Mouse (Mus musculus) forebrain, embryonic 11.5 days (tissue): Measurements from ENCODE around the gene Sarnp. TPM values are rescaled to one million over a fixed set of nuclear protein-coding genes. Genes with fewer than 3 reads are reported as not detected.

ENCODE experiments used
- ATAC-seq: fragments of 200-750 bp; cut with Nextera tagmentation; replicated peaks from 2 replicates; pipeline ENCODE4 v1.8.0; 2017; ENCODE audit warnings: moderate TSS enrichment; ENCODE audit not compliant: low FRiP score
- DNase-seq: peaks from one replicate; pipeline ENCODE4 v3.0.0-alpha.2; 2017; ENCODE audit warnings: low spot score
- H3K27ac ChIP-seq: fragments of 300-500 bp; sonication (generic); 2 replicates; pipeline ENCODE4 v1.5.1; 2014; ENCODE audit warnings: low read depth, low read length
- H3K27me3 ChIP-seq: fragments of 300-500 bp; sonication (generic); 2 replicates; pipeline ENCODE4 v1.6.1; 2014; ENCODE audit warnings: mild to moderate bottlenecking, low read length, mixed read lengths; ENCODE audit not compliant: control insufficient read depth, insufficient read depth
- H3K36me3 ChIP-seq: fragments of 300-500 bp; sonication (generic); 2 replicates; pipeline ENCODE4 v1.6.1; 2014; ENCODE audit warnings: mild to moderate bottlenecking, low read length, moderate library complexity, mixed read lengths; ENCODE audit not compliant: control insufficient read depth, insufficient read depth
- H3K4me1 ChIP-seq: fragments of 300-500 bp; sonication (generic); replicated peaks from 2 replicates; pipeline ENCODE4 v1.6.1; 2014; ENCODE audit warnings: low read length, mixed read lengths; ENCODE audit not compliant: control insufficient read depth, insufficient read depth
- H3K4me2 ChIP-seq: fragments of 300-500 bp; sonication (generic); 2 replicates; pipeline ENCODE4 v1.6.1; 2014; ENCODE audit warnings: low read depth, mild to moderate bottlenecking, low read length, moderate library complexity, mixed read lengths; ENCODE audit not compliant: severe bottlenecking
- H3K4me3 ChIP-seq: fragments of 300-500 bp; sonication (generic); 2 replicates; pipeline ENCODE4 v1.5.1; 2014; ENCODE audit warnings: low read depth, low read length
- H3K9ac ChIP-seq: fragments of 300-500 bp; sonication (generic); 2 replicates; pipeline ENCODE4 v1.6.1; 2014; ENCODE audit warnings: low read length
- H3K9me3 ChIP-seq: fragments of 300-500 bp; sonication (generic); 2 replicates; pipeline ENCODE4 v1.6.1; 2016; ENCODE audit warnings: low read length, mixed read lengths; ENCODE audit not compliant: control insufficient read depth
- WGBS: fragments of 180-500 bp; shearing (Covaris S2); extraction: QIAGEN DNeasy Blood & Tissue Kit; methylation state at CpG from one replicate; pipeline ENCODE4 v1.1.7; 2014; 5-methylcytosine and 5-hydroxymethylcytosine counted together
- polyA plus RNA-seq: library from polyadenylated mRNA; unstranded; fragments of >200 nt; fragmentation: Nextera tagmentation; extraction: Ambion mirVana; gene quantifications from 2 replicates; pipeline ENCODE4 v1.2.1, GENCODE M21; 2014

Gene Sarnp
- polyA plus RNA-seq, 1 experiment from 2014 or later, result 284 TPM

DNA sequence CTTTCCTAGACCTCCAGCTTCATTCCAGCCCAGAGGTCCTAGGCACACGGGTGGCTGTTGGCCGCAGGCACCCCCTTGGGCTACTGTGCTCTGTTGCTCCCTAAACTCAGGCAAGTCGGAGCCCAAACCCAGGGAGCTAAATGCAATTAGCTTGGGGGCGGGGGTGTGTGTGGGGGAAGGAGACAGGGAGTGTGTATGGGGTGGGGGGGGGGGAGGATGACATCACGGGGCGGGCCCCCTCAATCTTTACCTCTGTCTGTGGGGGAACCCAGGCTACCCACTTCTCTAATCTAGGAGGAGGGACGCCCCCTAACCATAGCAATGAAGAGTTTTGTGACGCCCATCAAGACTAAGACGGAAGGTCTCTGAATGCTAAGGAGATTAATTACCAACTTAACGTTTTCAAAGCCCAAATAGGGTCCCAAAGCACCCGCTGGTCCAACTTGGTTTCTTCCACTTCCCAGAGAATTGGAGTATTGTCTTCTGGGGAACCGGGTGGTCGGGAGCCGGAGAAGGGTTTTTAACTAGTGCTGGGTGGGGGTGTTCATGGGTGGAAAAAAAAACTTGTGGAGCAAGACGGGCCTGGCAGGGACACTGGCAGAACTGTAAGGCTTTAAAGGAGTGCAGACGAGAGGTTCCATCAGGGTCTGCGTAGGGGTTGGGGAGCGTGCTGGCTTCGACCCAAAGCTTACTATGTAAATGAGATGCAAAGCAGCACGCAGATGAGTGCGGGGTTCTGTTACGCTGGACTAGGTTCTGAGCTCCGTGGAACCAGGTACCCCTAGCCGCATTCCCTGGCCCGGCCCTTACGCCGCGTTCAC, 12.7 kb upstream of the Sarnp start, which contains the start of gene Tmem198b:
Tmem198b (minus strand) TSS at position 100 of the 821 bp plus-strand sequence.
- Histone ChIP-seq H3K9me3 (no peaks in the 10 kb centered on the region), H3K4me3 (peak within 1 kb of the TSS; percentile 59), H3K36me3 (no peaks in the 10 kb centered on the region; the same call in 1 of the 2 replicates), H3K27me3 (no peaks in the 10 kb centered on the region), H3K27ac (peak within 1 kb of the TSS; percentile 89), H3K4me2 (peak within 1 kb of the TSS; percentile 65), H3K9ac (peak within 1 kb of the TSS; percentile 91), H3K4me1 (peaks cover 13% of the 10 kb centered on the region; the same call in 1 of the 2 replicates)
- peak; percentile 88 for DNase-seq
- WGBS, result under 1% methylated on average over 28 of the region's 28 CpGs
- ATAC-seq, result peak; percentile 78

DNA sequence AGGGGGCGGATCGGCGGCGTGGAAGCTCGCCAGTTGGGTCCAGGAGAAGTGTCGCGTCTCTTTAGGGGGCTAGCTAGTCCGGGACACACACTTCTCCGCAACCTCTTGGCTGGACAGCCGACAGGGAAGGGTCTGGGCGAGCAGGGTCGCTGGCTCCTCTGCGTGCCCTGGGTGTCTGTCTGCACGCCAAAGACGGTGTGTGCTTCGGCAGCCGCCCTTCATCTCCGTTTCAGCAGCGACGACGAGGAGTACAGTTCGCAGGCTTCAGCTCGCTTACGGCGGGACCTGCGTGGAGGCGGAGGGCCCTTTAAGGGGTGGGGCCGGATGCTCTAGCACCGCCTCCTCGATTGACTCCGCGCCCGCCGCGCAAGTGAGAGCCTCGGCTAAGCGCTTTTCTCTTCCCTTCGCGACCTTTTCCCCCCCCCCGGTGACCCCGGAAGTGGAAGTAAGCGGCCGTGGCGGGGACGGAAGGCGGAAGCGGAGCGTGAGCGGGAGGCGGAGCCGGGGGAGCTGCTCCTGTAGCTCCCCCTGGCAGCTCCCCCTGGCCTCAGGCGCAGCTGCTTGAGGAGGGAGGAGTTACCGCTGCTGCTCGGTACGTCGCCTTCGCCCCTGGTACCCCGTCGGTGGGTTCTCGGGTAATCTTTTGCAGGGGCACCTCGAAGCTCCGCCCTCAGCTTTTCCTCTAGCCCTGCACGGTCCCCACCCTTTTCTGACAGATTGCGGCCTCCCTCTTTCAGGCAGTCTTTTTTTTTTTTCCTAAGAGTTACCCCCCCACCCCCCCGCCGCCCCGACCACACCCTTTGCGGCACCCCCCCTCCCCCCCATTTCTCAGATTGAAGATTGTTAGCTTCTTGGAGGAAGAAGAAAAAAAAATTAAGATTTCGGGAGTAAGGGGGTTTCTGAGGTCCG, 11.8 kb upstream of the Sarnp start:
- WGBS, result under 1% methylated on average over 68 of the region's 70 CpGs
- DNase-seq (peak; percentile 99), ATAC-seq (peak; percentile 92)
- H3K36me3 ChIP-seq, result no peaks in the 10 kb centered on the region; the same call in 1 of the 2 replicates
- no peaks in the 10 kb centered on the region for H3K9me3 ChIP-seq
- no peaks in the 10 kb centered on the region for H3K27me3 ChIP-seq
- peak overlapping the region; percentile 59 for H3K4me3 ChIP-seq
- peak overlapping the region; percentile 65 for H3K4me2 ChIP-seq
- peak overlapping the region; percentile 89 for H3K27ac ChIP-seq
- H3K4me1 ChIP-seq, result peaks cover 13% of the 10 kb centered on the region; the same call in 1 of the 2 replicates
- peak overlapping the region; percentile 91 for H3K9ac ChIP-seq

DNA sequence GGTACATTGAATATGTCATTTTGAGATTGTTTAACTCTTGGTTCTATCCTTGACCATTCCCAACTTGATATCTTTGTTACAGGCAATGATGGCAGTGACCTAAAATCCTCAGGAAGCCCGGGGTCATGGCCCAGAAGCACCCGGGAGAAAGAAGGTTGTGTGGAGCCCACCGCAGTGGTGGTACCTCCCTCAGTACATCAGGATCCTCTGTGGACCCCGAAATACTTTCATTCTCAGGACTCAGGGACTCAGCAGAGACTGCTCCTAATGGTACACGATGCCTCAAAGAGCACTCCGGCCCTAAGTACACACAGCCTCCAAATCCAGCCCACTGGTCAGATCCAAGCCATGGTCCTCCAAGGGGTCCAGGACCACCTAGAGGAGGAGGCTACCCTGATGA, 11.0 kb upstream of the Sarnp start:
- ATAC-seq, result no peak
- Histone ChIP-seq H3K9ac (peak overlapping the region; percentile 91), H3K36me3 (no peaks in the 10 kb centered on the region; the same call in 1 of the 2 replicates), H3K4me1 (peaks cover 13% of the 10 kb centered on the region; the same call in 1 of the 2 replicates), H3K27ac (peak overlapping the region; percentile 89; the same call in 1 of the 2 replicates), H3K9me3 (no peaks in the 10 kb centered on the region), H3K4me2 (peak overlapping the region; percentile 65), H3K27me3 (no peaks in the 10 kb centered on the region), H3K4me3 (peak overlapping the region; percentile 59)
- no peak for DNase-seq
- 78% methylated on average over 6 of the region's 6 CpGs for WGBS

DNA sequence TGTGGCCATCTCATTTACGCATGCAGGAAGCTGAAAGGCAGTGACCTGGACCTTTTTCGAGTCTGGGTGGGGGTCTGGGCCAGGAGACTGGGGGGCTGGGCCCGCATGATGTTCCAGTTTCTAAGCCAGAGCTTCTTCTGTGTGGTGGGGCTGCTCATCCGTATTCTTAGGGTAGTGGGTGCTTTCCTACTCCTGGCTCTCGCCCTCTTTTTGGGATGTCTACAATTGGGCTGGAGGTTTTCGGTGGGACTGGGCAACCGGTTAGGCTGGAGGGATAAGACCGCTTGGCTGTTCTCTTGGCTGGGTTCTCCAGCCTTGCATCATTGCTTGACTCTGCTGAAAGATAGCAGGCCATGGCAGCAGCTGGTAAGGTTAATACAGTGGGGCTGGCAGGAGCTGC, 10.1 kb upstream of the Sarnp start:
- ATAC-seq, result no peak
- peak overlapping the region; percentile 65 for H3K4me2 ChIP-seq
- no peak overlapping the region for H3K27ac ChIP-seq
- DNase-seq, result no peak
- no peaks in the 10 kb centered on the region for H3K27me3 ChIP-seq
- H3K4me1 ChIP-seq, result peaks cover 13% of the 10 kb centered on the region; the same call in 1 of the 2 replicates
- no peaks in the 10 kb centered on the region for H3K9me3 ChIP-seq
- 94% methylated on average over 8 of the region's 8 CpGs for WGBS
- H3K4me3 ChIP-seq, result peak overlapping the region; percentile 59; the same call in 1 of the 2 replicates
- no peak overlapping the region; the same call in 1 of the 2 replicates for H3K9ac ChIP-seq
- no peaks in the 10 kb centered on the region; the same call in 1 of the 2 replicates for H3K36me3 ChIP-seq

DNA sequence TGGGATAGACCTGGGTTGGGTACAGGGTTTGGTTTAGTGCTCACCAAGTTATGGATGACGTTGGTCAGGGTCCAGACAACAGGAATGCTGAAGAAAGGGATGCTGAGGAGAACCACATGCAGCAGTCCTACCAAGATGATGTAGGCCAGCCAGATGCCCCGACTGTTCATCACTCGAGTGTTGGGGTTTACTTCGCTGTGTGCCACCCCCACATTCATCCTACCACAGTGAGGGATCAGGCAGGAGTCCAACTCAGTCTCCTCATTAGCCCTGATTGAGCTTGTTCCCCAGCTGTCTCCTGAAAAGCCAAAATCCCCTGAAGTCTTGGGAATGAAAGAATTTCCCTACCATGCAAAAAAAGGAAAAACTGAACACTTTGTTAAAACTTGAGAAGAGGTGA, 3.1 kb downstream of the Sarnp start:
- H3K4me3 ChIP-seq, result no peak overlapping the region
- no peaks in the 10 kb centered on the region for H3K9me3 ChIP-seq
- 92% methylated on average over 4 of the region's 4 CpGs for WGBS

DNA sequence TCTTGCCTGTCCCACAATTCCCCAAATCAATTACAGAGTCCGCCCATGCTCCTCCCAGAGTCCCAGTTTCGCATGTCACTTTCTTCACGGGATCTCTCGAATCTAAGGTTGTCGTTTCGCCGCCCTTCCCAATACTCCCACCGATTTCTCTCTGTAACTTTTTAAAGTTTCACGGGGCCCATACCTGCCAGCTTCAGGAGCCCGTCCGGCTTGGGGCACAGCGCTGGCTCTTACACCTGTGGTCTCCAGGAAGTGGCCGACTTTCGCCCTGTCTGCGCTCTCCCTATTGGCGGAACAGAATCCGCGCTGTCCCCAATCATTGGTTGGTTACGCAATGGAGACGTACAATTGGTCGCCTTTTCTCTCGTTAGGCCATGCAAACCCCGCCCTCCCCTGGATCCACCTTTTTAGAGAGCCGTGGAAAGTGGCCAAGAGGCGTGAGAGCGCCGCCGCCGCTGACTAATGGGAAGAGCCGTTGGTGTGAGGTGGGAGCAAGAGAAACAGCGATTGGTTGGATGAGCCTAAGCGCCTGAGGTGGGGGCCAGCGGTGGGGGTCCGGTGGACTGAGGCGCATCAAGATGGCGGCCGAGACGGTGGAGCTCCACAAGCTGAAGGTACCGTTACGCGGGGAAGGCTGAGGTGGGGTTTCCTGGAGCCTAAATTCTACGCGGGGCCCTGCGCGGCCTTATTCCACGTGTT, 4.4 kb downstream of the Sarnp start, which contains the start of gene Ormdl2:
Ormdl2 (minus strand) TSS at position 288 of the 699 bp plus-strand sequence.
- Histone ChIP-seq H3K4me3 (peak within 1 kb of the TSS; percentile 89), H3K4me2 (peak within 1 kb of the TSS; percentile 81), H3K27me3 (no peaks in the 10 kb centered on the region), H3K27ac (peak within 1 kb of the TSS; percentile 46; the same call in 1 of the 2 replicates), H3K9ac (peak within 1 kb of the TSS; percentile 87), H3K4me1 (no peaks in the 10 kb centered on the region; the same call in 1 of the 2 replicates), H3K36me3 (peaks cover 9% of the 10 kb centered on the region; the same call in 1 of the 2 replicates), H3K9me3 (no peaks in the 10 kb centered on the region)
- ATAC-seq (peak; percentile 100), DNase-seq (peak; percentile 99)
- under 1% methylated on average over 46 of the region's 46 CpGs for WGBS

More for the DNA sequence above, 3.1 kb downstream of the Sarnp start:
- Histone ChIP-seq H3K4me2 (no peak overlapping the region), H3K4me1 (no peaks in the 10 kb centered on the region; the same call in 1 of the 2 replicates), H3K9ac (no peak overlapping the region), H3K27me3 (no peaks in the 10 kb centered on the region), H3K27ac (no peak overlapping the region), H3K36me3 (peaks cover 11% of the 10 kb centered on the region; the same call in 1 of the 2 replicates)
- no peak for DNase-seq
- no peak for ATAC-seq

DNA sequence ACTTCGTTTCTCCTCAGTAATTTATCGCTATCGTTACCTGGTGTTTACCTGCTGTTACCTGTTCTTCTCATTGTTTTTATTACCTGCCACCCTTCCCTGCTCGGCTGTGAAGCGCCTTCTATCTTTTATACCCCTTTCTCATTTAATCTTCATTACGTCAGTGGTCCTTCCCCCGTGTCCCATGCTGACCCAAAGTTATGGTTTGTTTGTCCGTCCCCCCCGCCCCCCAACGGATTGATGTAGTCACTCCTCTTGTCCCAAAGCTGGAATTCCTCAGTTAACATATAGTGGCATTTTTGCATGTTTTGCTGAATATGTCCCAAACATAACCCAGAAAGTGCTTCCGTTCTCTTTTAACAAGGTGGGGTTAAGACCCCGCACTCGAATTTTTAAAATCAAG, 5.0 kb downstream of the Sarnp start:
- H3K9me3 ChIP-seq, result no peaks in the 10 kb centered on the region
- peak overlapping the region; percentile 87 for H3K9ac ChIP-seq
- no peak for DNase-seq
- H3K27me3 ChIP-seq, result no peaks in the 10 kb centered on the region
- peak overlapping the region; percentile 81 for H3K4me2 ChIP-seq
- peak overlapping the region; percentile 89 for H3K4me3 ChIP-seq
- 5% methylated on average over 13 of the region's 13 CpGs for WGBS
- H3K27ac ChIP-seq, result peak overlapping the region; percentile 46; the same call in 1 of the 2 replicates
- peak; percentile 13; the same call in 1 of the 2 replicates for ATAC-seq
- H3K36me3 ChIP-seq, result peaks cover 3% of the 10 kb centered on the region; the same call in 1 of the 2 replicates
- H3K4me1 ChIP-seq, result no peaks in the 10 kb centered on the region; the same call in 1 of the 2 replicates
